Mouse (Mus musculus): ENCODE measurements around the gene Dab1.

GRCm38 (mm10) chr4:103711353-103711752 lies 92.2 kb downstream of the Dab1 start:
- TF ChIP-seq CTCF (IDR thresholded peaks at IDR 0.05; ENCODE audit: low read depth) (no peak), EP300 (IDR thresholded peaks at IDR 0.05; ENCODE audit: low read depth) (no peak)
